Mouse (Mus musculus) olfactory bulb, adult 2 months (tissue): Measurements from ENCODE around the gene Olfr520. TPM values are rescaled to one million over a fixed set of nuclear protein-coding genes. Genes with fewer than 3 reads are reported as not detected.

ENCODE experiments used
- H3K27ac ChIP-seq: fragments of 200-500 bp; 2 replicates; pipeline ENCODE4 v1.5.1; 2012; ENCODE audit warnings: low read depth, low read length; ENCODE audit not compliant: insufficient read depth
- H3K4me1 ChIP-seq: fragments of 200-500 bp; 2 replicates; pipeline ENCODE4 v1.6.1; 2012; ENCODE audit warnings: low read length; ENCODE audit not compliant: control insufficient read depth, insufficient read depth
- H3K4me3 ChIP-seq: fragments of 200-500 bp; 2 replicates; pipeline ENCODE4 v1.5.1; 2012; ENCODE audit warnings: mild to moderate bottlenecking, low read depth, low read length, moderate library complexity; ENCODE audit not compliant: insufficient read depth
- CTCF ChIP-seq: fragments of 200-500 bp; IDR thresholded peaks from 2 replicates; pipeline ENCODE4 v1.5.1; 2012; ENCODE audit warnings: low read depth, mild to moderate bottlenecking, low read length, moderate library complexity; ENCODE audit not compliant: insufficient read depth
- POLR2A ChIP-seq: fragments of 200-500 bp; IDR thresholded peaks from 2 replicates; pipeline ENCODE4 v1.6.1; 2012; ENCODE audit warnings: mild to moderate bottlenecking, low read depth, low read length, moderate library complexity; ENCODE audit not compliant: insufficient read depth
- WGBS: fragments of 180-500 bp; shearing (Covaris S2); methylation state at CpG from one replicate; pipeline ENCODE4 v1.1.7; 2018; 5-methylcytosine and 5-hydroxymethylcytosine counted together
- polyA plus RNA-seq: library from polyadenylated mRNA; stranded (reverse); fragments of >200 nt; gene quantifications from 2 replicates; pipeline ENCODE4 v1.2.4, GENCODE M21; 2012; ENCODE audit warnings: low replicate concordance; ENCODE audit not compliant: missing spikeins, insufficient read depth, insufficient read length

Olfr520 gene
- polyA plus RNA-seq, 1 experiment = not detected

DNA sequence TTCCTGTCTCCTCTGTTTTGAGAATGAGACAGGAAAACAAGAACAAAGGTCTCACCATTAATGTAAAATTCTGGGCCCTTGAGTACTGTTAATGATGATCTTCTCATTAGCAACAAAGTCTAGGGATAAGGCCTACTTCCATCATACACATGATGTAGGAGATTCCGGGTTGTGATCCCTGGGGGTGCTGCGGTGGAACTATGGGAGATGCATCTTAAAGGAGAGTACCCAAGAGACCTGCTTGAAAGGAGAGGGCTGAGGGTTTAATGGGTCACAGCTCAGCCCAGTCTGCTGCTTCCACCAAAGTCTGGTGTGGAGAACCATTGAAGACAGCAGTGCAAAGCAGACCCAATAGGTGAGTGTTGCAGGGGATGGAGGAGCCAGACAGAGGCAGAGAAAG, 33.1 kb downstream of the Olfr520 start, which contains the start of gene Olfr521:
Gene Olfr521 (plus strand): TSS at position 301 of the 400 bp plus-strand sequence.
- no peak within 1 kb of the TSS for H3K27ac ChIP-seq
- no peak for TF ChIP-seq CTCF
- no peak for TF ChIP-seq POLR2A
- no peaks in the 10 kb centered on the region for H3K4me1 ChIP-seq
- no peak within 1 kb of the TSS for H3K4me3 ChIP-seq
- WGBS = 93% methylated on average over 2 of the region's 2 CpGs

- Histone ChIP-seq H3K4me3 (no peak overlapping the region), H3K27ac (no peak overlapping the region), H3K4me1 (no peaks in the 10 kb centered on the region)
- TF ChIP-seq CTCF (no peak), POLR2A (no peak)
- 75% methylated on average over 5 of the region's 5 CpGs for WGBS
These were observed 51.3 kb downstream of the Olfr520 start for GRCm38 (mm10) chr7:99781385-99781784.

DNA sequence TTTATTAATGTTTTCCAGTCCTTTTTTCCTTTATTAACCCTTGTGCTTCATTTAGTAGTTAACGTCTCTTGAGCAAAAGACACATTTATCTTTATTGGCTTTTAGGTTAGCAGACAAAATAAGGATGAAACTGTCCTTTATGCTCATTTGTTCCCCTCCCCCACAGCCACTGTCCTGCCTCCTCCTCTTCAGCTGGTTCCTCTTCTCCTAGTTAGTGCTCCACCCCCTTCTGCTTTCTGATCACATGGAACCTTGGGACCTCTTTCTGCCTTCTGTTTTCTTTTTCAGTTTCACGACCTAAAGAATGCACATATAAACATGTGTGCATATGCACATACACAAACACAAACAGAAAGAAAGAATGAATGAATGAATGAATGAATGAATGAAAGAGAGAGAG, 51.8 kb downstream of the Olfr520 start:
- no peak overlapping the region for H3K27ac ChIP-seq
- no peak overlapping the region for H3K4me3 ChIP-seq
- no peaks in the 10 kb centered on the region for H3K4me1 ChIP-seq
- TF ChIP-seq CTCF (no peak), POLR2A (no peak)
- 84% methylated on average over 2 of the region's 2 CpGs for WGBS

GRCm38 (mm10) chr7:99783421-99783820, 53.3 kb downstream of the Olfr520 start:
- Histone ChIP-seq H3K4me3 (no peak overlapping the region), H3K27ac (no peak overlapping the region), H3K4me1 (peaks cover 8% of the 10 kb centered on the region)
- 84% methylated on average over 7 of the region's 7 CpGs for WGBS
- TF ChIP-seq CTCF (no peak), POLR2A (no peak)

GRCm38 (mm10) chr7:99785553-99785952, 55.5 kb downstream of the Olfr520 start:
- no peak for TF ChIP-seq CTCF
- TF ChIP-seq POLR2A = no peak
- no peak overlapping the region for H3K27ac ChIP-seq
- H3K4me1 ChIP-seq = peaks cover 11% of the 10 kb centered on the region
- 86% methylated on average over 3 of the region's 3 CpGs for WGBS
- no peak overlapping the region for H3K4me3 ChIP-seq

Other genes with a start within 250 kb of the Olfr520 start
- gene Rps3, start 246.5 kb upstream of the Olfr520 start, polyA plus RNA-seq = 980 TPM in 1 of 2 replicates, not detected in the other
- not detected in 2 replicates for gene Arrb1, start 194.8 kb upstream of the Olfr520 start, polyA plus RNA-seq
- gene Tpbgl, start 103.2 kb upstream of the Olfr520 start, polyA plus RNA-seq = not detected in 2 replicates
- gene Slco2b1, start 18.9 kb upstream of the Olfr520 start, polyA plus RNA-seq = not detected in 2 replicates
- gene Olfr521, start 33.2 kb downstream of the Olfr520 start, polyA plus RNA-seq = not detected in 2 replicates
- not detected in 2 replicates for gene Neu3, start 98.1 kb downstream of the Olfr520 start, polyA plus RNA-seq
- gene Xrra1, start 128.8 kb downstream of the Olfr520 start, polyA plus RNA-seq = not detected in 2 replicates
- not detected in 2 replicates for gene Spcs2, start 133.2 kb downstream of the Olfr520 start, polyA plus RNA-seq